Mouse (Mus musculus): ENCODE results near the gene Ssrp1.

GRCm38 (mm10) chr2:85026178-85026577 is 10.9 kb upstream of the Ssrp1 start:
- TF ChIP-seq CTCF (IDR thresholded peaks at IDR 0.05; ENCODE audit: insufficient read depth, low read depth, low read length) = no peak
- TF ChIP-seq POLR2A (IDR thresholded peaks at IDR 0.05; ENCODE audit: insufficient read depth, low read depth, low read length) = no peak
